In genomic region chr11:76897871-76898270, GRCm38 (mm10) we compare ENCODE assay signal across 15 mouse cellular contexts. TPM values are rescaled to one million over a fixed set of nuclear protein-coding genes. Genes with fewer than 3 reads are reported as not detected.
DNase-seq lines count a peak whose midpoint lies in the region; ATAC-seq and TF ChIP-seq lines count a peak whose summit lies in the region.
"Had no signal": no experiment of that assay in that cellular context is flagged by ENCODE, and none has a peak within 500 bp of the region (broad histone marks: within the 10 kb centered on the region; RNA-seq: fewer than 3 reads in every experiment).

No protein-coding gene starts in this region.

- TF ChIP-seq POLR2A in kidney, adult 2 months (IDR thresholded peaks at IDR 0.05; ENCODE audit: low read depth, low read length) = no peak

- no peak overlapping the region for H3K4me3 ChIP-seq in kidney, adult 2 months (ENCODE audit: insufficient read depth, low read depth, low read length)
- peak overlapping the region; percentile 40 for H3K4me3 ChIP-seq in megakaryocyte, embryonic 14.5 days (replicated peaks)
- no peak overlapping the region for H3K4me3 ChIP-seq in heart, embryonic 11.5 days (ENCODE audit: low read depth, low read length)
- H3K4me3 ChIP-seq: forebrain, embryonic 12.5 days; hindbrain, embryonic 15.5 days; limb, embryonic 12.5 days had no signal

- no peaks in the 10 kb centered on the region for H3K27me3 ChIP-seq in kidney, adult 2 months (replicated peaks; ENCODE audit: control insufficient read depth, insufficient read depth, low read length)
- no peaks in the 10 kb centered on the region for H3K27me3 ChIP-seq in megakaryocyte, embryonic 14.5 days (replicated peaks)
- H3K27me3 ChIP-seq in heart, embryonic 11.5 days (ENCODE audit: control insufficient read depth, insufficient read depth, low read length) = no peaks in the 10 kb centered on the region
- H3K27me3 ChIP-seq: forebrain, embryonic 12.5 days; hindbrain, embryonic 15.5 days; limb, embryonic 12.5 days had no signal

- no peak overlapping the region for H3K4me2 ChIP-seq in heart, embryonic 11.5 days
- H3K4me2 ChIP-seq: forebrain, embryonic 12.5 days; hindbrain, embryonic 15.5 days; limb, embryonic 12.5 days had no signal

- TF ChIP-seq CTCF in kidney, adult 2 months (conservative IDR thresholded peaks at IDR 0.05; ENCODE audit: insufficient read depth, insufficient read length, low read depth, low read length) = no peak

- no peak for DNase-seq in kidney, adult 2 months
- no peak for DNase-seq in kidney, postnatal 36 days
- peak; percentile 70 for DNase-seq in fibroblast of lung, adult 2 months (ENCODE audit: low read depth)
- no peak for DNase-seq in embryo, embryonic 9.5 days (ENCODE audit: extremely low spot score)
- DNase-seq: cerebellum, postnatal 14 days had no signal

- WGBS in kidney, adult 2 months = 40% methylated on average over 3 of the region's 3 CpGs
- WGBS in heart, embryonic 11.5 days (ENCODE audit: insufficient replicate concordance) = 53% methylated on average over 3 of the region's 3 CpGs

- peak overlapping the region; percentile 52; the same call in 1 of the 2 replicates for H3K27ac ChIP-seq in kidney, adult 2 months (ENCODE audit: insufficient read depth, low read depth, low read length)
- H3K27ac ChIP-seq in heart, embryonic 11.5 days (ENCODE audit: low read depth, low read length) = no peak overlapping the region
- H3K27ac ChIP-seq: forebrain, embryonic 12.5 days; hindbrain, embryonic 15.5 days; limb, embryonic 12.5 days had no signal

- H3K36me3 ChIP-seq in kidney, adult 2 months (ENCODE audit: control insufficient read depth, insufficient read depth, low read length) = no peaks in the 10 kb centered on the region
- H3K36me3 ChIP-seq in megakaryocyte, embryonic 14.5 days (replicated peaks; ENCODE audit: low read length) = no peaks in the 10 kb centered on the region
- H3K36me3 ChIP-seq in heart, embryonic 11.5 days (ENCODE audit: control insufficient read depth, insufficient read depth, low read length) = no peaks in the 10 kb centered on the region
- H3K36me3 ChIP-seq: forebrain, embryonic 12.5 days; hindbrain, embryonic 15.5 days; limb, embryonic 12.5 days had no signal

- no peaks in the 10 kb centered on the region for H3K9me3 ChIP-seq in megakaryocyte, embryonic 14.5 days
- no peaks in the 10 kb centered on the region for H3K9me3 ChIP-seq in heart, embryonic 11.5 days (replicated peaks; ENCODE audit: control insufficient read depth, low read length)
- H3K9me3 ChIP-seq: forebrain, embryonic 12.5 days; hindbrain, embryonic 15.5 days; limb, embryonic 12.5 days had no signal

- no peak overlapping the region for H3K9ac ChIP-seq in heart, embryonic 11.5 days (ENCODE audit: low read depth, low read length)
- H3K9ac ChIP-seq: forebrain, embryonic 12.5 days; hindbrain, embryonic 15.5 days; limb, embryonic 12.5 days had no signal

- peaks cover 21% of the 10 kb centered on the region for H3K4me1 ChIP-seq in kidney, adult 2 months (ENCODE audit: control insufficient read depth, insufficient read depth, low read length)
- peaks cover 66% of the 10 kb centered on the region for H3K4me1 ChIP-seq in megakaryocyte, embryonic 14.5 days
- 0 out of 2 replicates have a peak, but pooled peaks cover 2% of the 10 kb centered on the region for H3K4me1 ChIP-seq in heart, embryonic 11.5 days (ENCODE audit: control insufficient read depth, insufficient read depth, low read length)
- H3K4me1 ChIP-seq: hindbrain, embryonic 15.5 days had no signal

- no peak for ATAC-seq in megakaryocyte, adult 5-6 weeks (ENCODE audit: poor library complexity, severe bottlenecking)
- no peak for ATAC-seq in heart, embryonic 11.5 days (replicated peaks; ENCODE audit: insufficient number of reproducible peaks, low FRiP score, low TSS enrichment)

RNA-seq across cellular contexts. Expression of gene Tmigd1, which starts 4.1 kb away (rescaled TPM):
- polyA plus RNA-seq in kidney, adult 2 months (2012; rRNA removed) = 36.1 and 39.0 TPM in 2 replicates
- polyA plus RNA-seq in megakaryocyte, embryonic 14.5 days (2012; ENCODE audit: insufficient read depth, low replicate concordance) = not detected in 2 replicates
- total RNA-seq in megakaryocyte, adult 5-6 weeks (2015) = not detected in 2 replicates
- total RNA-seq in megakaryocyte, adult 5-6 weeks (2017) = not detected in 2 replicates
- 0.23 TPM in 1 of 2 replicates, not detected in the other for polyA plus RNA-seq in heart, embryonic 11.5 days (2014; fragmentation: Nextera tagmentation; extraction: Ambion mirVana)
- total RNA-seq: gastrocnemius, adult 8-10 months; megakaryocyte progenitor cell, adult 5-6 weeks had no signal
- polyA plus RNA-seq: embryonic facial prominence, embryonic 11.5 days; forebrain, embryonic 12.5 days; heart, embryonic 14.5 days; hindbrain, embryonic 15.5 days; limb, embryonic 12.5 days had no signal

RNA-seq across cellular contexts. Expression of gene Blmh, which starts 26.7 kb away (rescaled TPM):
- 26.1 and 27.8 TPM in 2 replicates for polyA plus RNA-seq in kidney, adult 2 months (2012; rRNA removed)
- polyA plus RNA-seq in megakaryocyte, embryonic 14.5 days (2012; ENCODE audit: insufficient read depth, low replicate concordance) = 4.6 and 31.1 TPM in 2 replicates
- total RNA-seq in megakaryocyte, adult 5-6 weeks (2015) = 48.4 and 55.6 TPM in 2 replicates
- total RNA-seq in megakaryocyte, adult 5-6 weeks (2017) = 139 and 143 TPM in 2 replicates
- 89.0 and 111 TPM in 2 replicates for polyA plus RNA-seq in heart, embryonic 11.5 days (2014; fragmentation: Nextera tagmentation; extraction: Ambion mirVana)

RNA-seq across cellular contexts. Expression of gene Cpd, which starts 51.1 kb away (rescaled TPM):
- polyA plus RNA-seq in kidney, adult 2 months (2012; rRNA removed) = 28.6 and 30.5 TPM in 2 replicates
- polyA plus RNA-seq in megakaryocyte, embryonic 14.5 days (2012; ENCODE audit: insufficient read depth, low replicate concordance) = 0.40 and 1.0 TPM in 2 replicates
- 28.0 and 28.3 TPM in 2 replicates for total RNA-seq in megakaryocyte, adult 5-6 weeks (2015)
- 19.6 and 23.9 TPM in 2 replicates for total RNA-seq in megakaryocyte, adult 5-6 weeks (2017)
- polyA plus RNA-seq in heart, embryonic 11.5 days (2014; fragmentation: Nextera tagmentation; extraction: Ambion mirVana) = 19.9 and 20.8 TPM in 2 replicates

Comparison
In these comparisons a context has a peak if more than half of its experiments do, and no peak if none do; other contexts are left out.
1. RNA of gene Tmigd1, which starts 4.1 kb away (polyA plus RNA-seq): 36.1 to 39.0 TPM in kidney, adult 2 months; not detected in megakaryocyte, embryonic 14.5 days and 0.23 TPM in heart, embryonic 11.5 days; every median in the first group is over 10 times any median in the second.
2. RNA of gene Cpd, which starts 51.1 kb away (polyA plus RNA-seq): 28.6 to 30.5 TPM in kidney, adult 2 months and 19.9 to 20.8 TPM in heart, embryonic 11.5 days; 0.40 to 1.0 TPM in megakaryocyte, embryonic 14.5 days; every median in the first group is over 10 times any median in the second.